Mouse (Mus musculus) E14TG2a.4 (cell line): ENCODE measurements at regions not wholly inside any gene's neighbourhood (a gene's known extent, or its start where the extent isn't known, plus 50 kb on each side); places are given as distances from the start of the nearest gene placed in this dataset.

ENCODE experiments used
- CTCF ChIP-seq: conservative IDR thresholded peaks from 2 replicates; pipeline ENCODE4 v1.5.1; 2014; ENCODE audit warnings: low read length
- NANOG ChIP-seq: IDR thresholded peaks from 2 replicates; pipeline ENCODE4 v1.6.1; 2014; ENCODE audit warnings: borderline replicate concordance, low read length, mixed read lengths
- POU5F1 ChIP-seq: IDR thresholded peaks from 2 replicates; pipeline ENCODE4 v1.6.1; 2014; ENCODE audit warnings: low read length, borderline replicate concordance

DNA sequence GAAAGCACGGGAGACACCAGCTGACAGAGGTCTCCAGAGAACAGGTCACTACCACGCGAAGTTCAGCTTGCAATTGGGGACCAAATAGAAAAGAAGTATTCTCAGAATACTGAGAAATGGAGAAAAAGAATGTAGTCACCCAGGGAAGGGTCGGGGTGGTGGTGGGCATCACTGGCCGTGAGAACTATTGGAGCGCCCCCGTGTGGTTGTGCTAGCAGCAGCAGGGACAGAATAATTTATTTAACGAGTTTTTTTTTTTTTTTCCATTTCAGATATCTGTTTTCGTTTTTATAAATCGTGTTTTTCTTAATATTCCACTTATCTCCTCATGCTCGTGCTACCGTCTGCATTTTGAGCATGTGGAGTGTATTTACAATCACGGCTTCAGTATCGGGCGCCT is 118.4 kb upstream of the Thy1 start:
- TF ChIP-seq CTCF (peak; percentile 39), POU5F1 (no peak), NANOG (no peak)
